Mouse (Mus musculus): ENCODE results near the gene Gsc. TPM values are rescaled to one million over a fixed set of nuclear protein-coding genes. Genes with fewer than 3 reads are reported as not detected.

Gene Gsc
- 0.10 and 0.16 TPM in 2 replicates for polyA plus RNA-seq (2012)

DNA sequence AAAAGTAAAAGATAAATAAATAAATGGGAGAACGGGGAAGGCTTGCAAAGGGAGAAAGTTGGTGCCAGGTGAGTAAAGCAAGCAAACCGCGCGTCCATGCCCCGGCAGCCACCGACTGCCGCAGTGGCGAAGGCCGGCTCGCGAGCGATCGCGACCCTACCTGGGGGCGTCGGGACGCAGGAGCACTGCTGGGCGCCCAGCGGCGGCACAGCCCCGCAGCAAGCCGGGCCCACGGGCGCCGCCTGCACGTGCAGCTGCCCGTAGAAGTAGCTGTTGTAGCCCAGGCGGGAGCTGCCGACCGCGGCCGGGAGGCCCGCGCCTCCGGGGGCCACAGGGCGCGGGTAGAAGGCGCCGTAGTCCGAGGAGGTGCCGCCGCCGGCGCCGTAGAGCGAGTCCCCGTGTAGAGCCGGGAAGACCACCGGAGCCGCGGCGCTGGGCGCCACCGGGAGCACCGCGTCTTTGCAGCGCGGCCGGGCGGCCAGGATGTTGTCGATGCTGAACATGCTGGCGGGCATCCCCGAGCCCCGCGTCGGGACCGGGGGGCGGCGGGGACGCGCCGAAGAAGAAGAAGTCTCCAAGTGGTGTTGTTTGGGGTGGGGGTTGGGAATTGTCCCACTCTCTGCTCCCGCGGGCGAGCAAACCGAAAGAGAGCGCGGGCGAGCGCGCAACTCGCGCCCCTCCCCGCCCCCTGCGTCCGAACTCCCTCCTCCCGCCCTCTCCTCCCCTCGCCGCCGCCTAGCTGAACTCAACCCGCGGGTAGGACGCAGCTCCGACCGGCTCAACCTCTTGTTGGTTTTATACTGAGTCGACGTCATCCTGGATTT is at the start of gene Gsc:
Gene Gsc (minus strand): TSS at position 730 of the 824 bp plus-strand sequence.

Other genes starting within 250 kb of the Gsc start
- 27.5 and 37.0 TPM in 2 replicates for gene Serpina3g, start 237.1 kb downstream of the Gsc start, polyA plus RNA-seq (2012)
- gene Serpina3i, start 210.2 kb downstream of the Gsc start, polyA plus RNA-seq (2012), result not detected in 2 replicates
- not detected in 2 replicates for gene Serpina3j, start 158.8 kb downstream of the Gsc start, polyA plus RNA-seq (2012)
- not detected in 2 replicates for gene Serpina3k, start 134.8 kb downstream of the Gsc start, polyA plus RNA-seq (2012)
- gene Serpina3m, start 134.8 kb downstream of the Gsc start, polyA plus RNA-seq (2012), result not detected in 2 replicates
- not detected in 2 replicates for gene Serpina3n, start 66.6 kb downstream of the Gsc start, polyA plus RNA-seq (2012)

All from megakaryocyte-erythroid progenitor cell, adult 5 weeks (primary cell).